Mouse (Mus musculus) limb, embryonic 12.5 days (tissue): ENCODE results near the gene Dgkh. TPM values are rescaled to one million over a fixed set of nuclear protein-coding genes. Genes with fewer than 3 reads are reported as not detected.

Source experiments
- ATAC-seq: fragments of 200-750 bp; cut with Nextera tagmentation; 2 replicates; pipeline ENCODE4 v1.8.0; 2017; ENCODE audit warnings: low read depth, moderate TSS enrichment; ENCODE audit not compliant: insufficient number of reproducible peaks, insufficient read depth, low FRiP score, low TSS enrichment
- H3K27ac ChIP-seq: fragments of 300-500 bp; sonication (generic); 2 replicates; pipeline ENCODE4 v1.5.1; 2016; ENCODE audit warnings: mild to moderate bottlenecking, moderate library complexity
- H3K27me3 ChIP-seq: fragments of 300-500 bp; sonication (generic); 2 replicates; pipeline ENCODE4 v1.6.1; 2016; ENCODE audit warnings: mild to moderate bottlenecking, moderate library complexity
- H3K36me3 ChIP-seq: fragments of 300-500 bp; sonication (generic); 2 replicates; pipeline ENCODE4 v1.6.1; 2016; ENCODE audit warnings: mild to moderate bottlenecking, moderate library complexity
- H3K4me1 ChIP-seq: fragments of 300-500 bp; sonication (generic); replicated peaks from 2 replicates; pipeline ENCODE4 v1.6.1; 2016
- H3K4me2 ChIP-seq: fragments of 300-500 bp; sonication (generic); 2 replicates; pipeline ENCODE4 v1.6.1; 2016; ENCODE audit warnings: mild to moderate bottlenecking, moderate library complexity
- H3K4me3 ChIP-seq: fragments of 300-500 bp; sonication (generic); replicated peaks from 2 replicates; pipeline ENCODE4 v1.5.1; 2016; ENCODE audit warnings: mild to moderate bottlenecking
- H3K9ac ChIP-seq: fragments of 300-500 bp; sonication (generic); replicated peaks from 2 replicates; pipeline ENCODE4 v1.6.1; 2016; ENCODE audit warnings: mild to moderate bottlenecking, moderate library complexity
- H3K9me3 ChIP-seq: fragments of 300-500 bp; sonication (generic); 2 replicates; pipeline ENCODE4 v1.6.1; 2016; ENCODE audit warnings: mild to moderate bottlenecking, moderate library complexity
- WGBS: fragments of 180-500 bp; shearing (Covaris S2); methylation state at CpG from one replicate; pipeline ENCODE4 v1.1.7; 2016; 5-methylcytosine and 5-hydroxymethylcytosine counted together
- polyA plus RNA-seq: library from polyadenylated mRNA; unstranded; fragments of >200 nt; fragmentation: Nextera tagmentation; extraction: Ambion mirVana; gene quantifications from 2 replicates; pipeline ENCODE4 v1.2.1, GENCODE M21; 2016

Gene Dgkh
- 1.1 and 2.6 TPM in 2 replicates for polyA plus RNA-seq

GRCm38 (mm10) chr14:78732617-78733312, at the start of gene Dgkh:
Dgkh (minus strand) TSS chr14:78732776.
- Histone ChIP-seq H3K27me3 (peaks cover 51% of the 10 kb centered on the region), H3K4me1 (peaks cover 11% of the 10 kb centered on the region), H3K4me2 (peak within 1 kb of the TSS; percentile 97), H3K27ac (0 out of 2 replicates have a peak within 1 kb of the TSS, but pooled peaks have one; percentile 17), H3K36me3 (no peaks in the 10 kb centered on the region), H3K9ac (peak within 1 kb of the TSS; percentile 78), H3K9me3 (no peaks in the 10 kb centered on the region), H3K4me3 (peak within 1 kb of the TSS; percentile 77)
- ATAC-seq: peak; percentile 87
- WGBS: under 1% methylated on average over 65 of the region's 71 CpGs

- ATAC-seq: no peak
- Histone ChIP-seq H3K4me3 (no peak overlapping the region), H3K9me3 (no peaks in the 10 kb centered on the region), H3K4me1 (0 out of 2 replicates have a peak, but pooled peaks cover 3% of the 10 kb centered on the region), H3K4me2 (peak overlapping the region; percentile 5; the same call in 1 of the 2 replicates), H3K27ac (no peak overlapping the region), H3K27me3 (peaks cover 12% of the 10 kb centered on the region; the same call in 1 of the 2 replicates), H3K9ac (no peak overlapping the region), H3K36me3 (no peaks in the 10 kb centered on the region)
- WGBS: 68% methylated on average over 18 of the region's 18 CpGs
These were observed 44.6 kb upstream of the Dgkh start for GRCm38 (mm10) chr14:78777215-78777614.

DNA sequence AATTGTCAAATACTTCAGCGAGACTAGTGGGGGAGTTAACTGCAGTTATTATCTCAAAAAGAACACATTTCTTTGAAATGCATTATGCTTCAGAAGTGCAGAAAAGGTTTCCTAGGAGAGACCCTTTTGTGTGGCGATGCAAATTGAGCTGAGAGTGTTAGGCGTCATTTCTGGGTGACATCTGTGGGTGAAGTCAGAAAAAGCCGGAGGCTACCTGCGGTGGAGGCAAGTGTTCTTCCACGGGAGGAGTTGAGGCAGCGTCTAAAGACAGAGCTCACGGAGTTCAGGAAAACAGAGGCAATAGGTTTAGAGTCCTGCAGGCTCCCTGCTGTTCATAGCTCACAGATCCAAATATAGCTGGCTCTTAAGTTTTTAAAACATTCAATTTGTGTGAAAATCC, 44.1 kb upstream of the Dgkh start:
- H3K4me1 ChIP-seq: 0 out of 2 replicates have a peak, but pooled peaks cover 3% of the 10 kb centered on the region
- H3K27ac ChIP-seq: no peak overlapping the region
- ATAC-seq: no peak
- H3K9me3 ChIP-seq: no peaks in the 10 kb centered on the region
- no peak overlapping the region for H3K9ac ChIP-seq
- peaks cover 12% of the 10 kb centered on the region; the same call in 1 of the 2 replicates for H3K27me3 ChIP-seq
- no peak overlapping the region for H3K4me3 ChIP-seq
- 20% methylated on average over 8 of the region's 8 CpGs for WGBS
- H3K4me2 ChIP-seq: peak overlapping the region; percentile 5; the same call in 1 of the 2 replicates
- H3K36me3 ChIP-seq: no peaks in the 10 kb centered on the region

DNA sequence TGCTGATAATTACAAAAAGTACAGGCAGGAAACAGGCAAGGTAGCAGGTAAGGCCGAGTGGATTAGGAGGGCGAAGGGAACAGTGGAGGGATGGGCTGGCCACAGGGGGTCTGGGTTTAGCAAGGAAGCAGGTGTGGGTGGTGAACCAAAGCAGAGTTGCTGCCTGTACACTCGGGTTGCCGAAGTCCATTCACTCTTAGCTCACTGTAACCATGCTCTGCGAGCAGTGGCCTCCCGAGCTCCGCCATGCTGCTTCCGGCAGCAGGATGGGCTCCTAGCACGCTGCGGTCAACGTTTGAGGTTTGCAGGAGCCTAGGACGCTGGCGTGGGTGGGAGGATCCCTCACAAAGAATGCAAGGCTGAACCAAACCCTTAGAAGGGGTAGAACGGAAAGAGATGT, 43.1 kb upstream of the Dgkh start:
- Histone ChIP-seq H3K9me3 (no peaks in the 10 kb centered on the region), H3K4me3 (no peak overlapping the region), H3K4me2 (no peak overlapping the region), H3K9ac (no peak overlapping the region), H3K36me3 (no peaks in the 10 kb centered on the region), H3K27me3 (peaks cover 12% of the 10 kb centered on the region; the same call in 1 of the 2 replicates), H3K4me1 (0 out of 2 replicates have a peak, but pooled peaks cover 3% of the 10 kb centered on the region), H3K27ac (no peak overlapping the region)
- ATAC-seq: no peak
- WGBS: 71% methylated on average over 14 of the region's 14 CpGs

DNA sequence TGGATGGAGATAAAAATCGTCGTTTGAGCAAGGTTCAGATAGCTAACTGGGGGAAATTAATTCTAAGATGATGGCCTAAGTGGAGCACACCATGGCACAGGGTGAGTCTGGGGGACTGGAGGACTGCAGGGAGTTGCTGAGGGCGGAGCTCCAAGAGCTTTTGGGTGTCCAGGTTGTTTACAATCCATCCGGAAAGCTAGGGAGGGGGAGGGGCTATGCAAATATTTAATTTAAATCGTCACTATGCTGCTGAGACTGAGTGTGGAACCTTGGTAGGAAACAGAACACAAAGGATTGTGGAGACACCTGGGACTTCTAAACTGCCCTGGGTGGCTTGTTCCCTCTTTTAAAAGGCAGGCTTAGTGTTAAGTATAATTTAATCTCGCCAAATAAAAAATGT, 42.6 kb upstream of the Dgkh start:
- no peak overlapping the region for H3K4me3 ChIP-seq
- H3K36me3 ChIP-seq: no peaks in the 10 kb centered on the region
- 0 out of 2 replicates have a peak, but pooled peaks cover 3% of the 10 kb centered on the region for H3K4me1 ChIP-seq
- no peak for ATAC-seq
- H3K27ac ChIP-seq: no peak overlapping the region
- H3K4me2 ChIP-seq: no peak overlapping the region
- H3K9me3 ChIP-seq: no peaks in the 10 kb centered on the region
- H3K27me3 ChIP-seq: peaks cover 12% of the 10 kb centered on the region; the same call in 1 of the 2 replicates
- no peak overlapping the region for H3K9ac ChIP-seq
- 44% methylated on average over 6 of the region's 6 CpGs for WGBS

- Histone ChIP-seq H3K36me3 (no peaks in the 10 kb centered on the region), H3K9me3 (no peaks in the 10 kb centered on the region), H3K4me3 (no peak overlapping the region), H3K4me2 (no peak overlapping the region), H3K27ac (no peak overlapping the region), H3K27me3 (no peaks in the 10 kb centered on the region), H3K4me1 (0 out of 2 replicates have a peak, but pooled peaks cover 3% of the 10 kb centered on the region), H3K9ac (no peak overlapping the region)
- 62% methylated on average over 3 of the region's 3 CpGs for WGBS
- no peak for ATAC-seq
These were observed 37.9 kb upstream of the Dgkh start for GRCm38 (mm10) chr14:78770457-78770856.

GRCm38 (mm10) chr14:78761064-78761463, 28.5 kb upstream of the Dgkh start:
- H3K4me2 ChIP-seq: no peak overlapping the region
- no peak overlapping the region for H3K9ac ChIP-seq
- no peak overlapping the region for H3K27ac ChIP-seq
- H3K9me3 ChIP-seq: no peaks in the 10 kb centered on the region
- H3K27me3 ChIP-seq: no peaks in the 10 kb centered on the region
- WGBS: 84% methylated on average over 2 of the region's 2 CpGs
- H3K4me1 ChIP-seq: no peaks in the 10 kb centered on the region
- no peak for ATAC-seq
- H3K4me3 ChIP-seq: no peak overlapping the region
- no peaks in the 10 kb centered on the region for H3K36me3 ChIP-seq

GRCm38 (mm10) chr14:78759491-78759890, 26.9 kb upstream of the Dgkh start:
- H3K27me3 ChIP-seq: no peaks in the 10 kb centered on the region
- no peaks in the 10 kb centered on the region for H3K4me1 ChIP-seq
- H3K4me2 ChIP-seq: no peak overlapping the region
- no peak overlapping the region for H3K27ac ChIP-seq
- H3K9ac ChIP-seq: no peak overlapping the region
- no peaks in the 10 kb centered on the region for H3K9me3 ChIP-seq
- no peak overlapping the region for H3K4me3 ChIP-seq
- WGBS: 87% methylated on average over 3 of the region's 3 CpGs
- no peak for ATAC-seq
- H3K36me3 ChIP-seq: no peaks in the 10 kb centered on the region

DNA sequence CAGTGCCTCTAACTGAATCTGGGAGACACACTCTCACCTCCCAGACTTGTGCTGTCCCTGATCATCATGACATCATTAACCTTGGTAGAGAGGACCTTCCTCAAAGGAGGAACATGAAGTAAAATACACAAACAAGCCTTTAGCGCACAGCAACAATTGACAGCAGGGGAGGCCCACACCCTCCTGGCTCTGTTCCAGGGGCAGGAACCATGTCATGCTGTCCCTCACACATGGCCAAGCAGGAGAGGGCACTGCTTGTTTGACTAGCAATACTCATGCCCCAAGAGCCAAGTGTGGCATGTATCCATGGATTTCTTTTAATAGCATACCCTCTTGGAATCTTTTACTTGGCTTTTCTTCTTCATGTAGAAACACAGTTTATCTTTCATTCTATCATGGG, 22.7 kb upstream of the Dgkh start:
- no peak for ATAC-seq
- Histone ChIP-seq H3K27ac (no peak overlapping the region), H3K9ac (no peak overlapping the region), H3K4me3 (no peak overlapping the region), H3K9me3 (no peaks in the 10 kb centered on the region), H3K4me1 (no peaks in the 10 kb centered on the region), H3K4me2 (no peak overlapping the region), H3K27me3 (no peaks in the 10 kb centered on the region), H3K36me3 (no peaks in the 10 kb centered on the region)
- 85% methylated on average over 1 of the region's 1 CpGs for WGBS

DNA sequence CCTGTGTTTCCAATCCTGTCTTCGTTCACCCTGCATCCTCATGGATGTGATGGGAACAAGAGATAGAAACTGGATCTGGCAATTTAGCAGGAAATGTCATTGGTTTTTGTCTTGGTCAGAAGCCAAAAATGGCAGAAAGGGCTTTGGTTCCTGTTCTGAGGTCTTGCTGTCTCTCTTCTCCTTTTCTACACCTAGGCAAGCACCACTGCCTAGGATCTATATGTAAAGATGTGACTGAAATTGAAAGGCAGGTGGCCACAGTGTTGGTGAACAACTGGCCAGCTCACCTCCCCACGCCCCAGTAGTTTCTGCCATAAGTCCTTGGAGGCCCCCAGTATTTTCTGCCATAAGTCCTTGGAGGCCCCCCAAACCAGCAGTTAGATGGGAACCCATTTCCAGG, 16.1 kb upstream of the Dgkh start:
- 90% methylated on average over 2 of the region's 2 CpGs for WGBS
- ATAC-seq: no peak
- Histone ChIP-seq H3K27me3 (no peaks in the 10 kb centered on the region), H3K9me3 (no peaks in the 10 kb centered on the region), H3K4me3 (no peak overlapping the region), H3K27ac (no peak overlapping the region), H3K4me2 (no peak overlapping the region), H3K4me1 (no peaks in the 10 kb centered on the region), H3K9ac (no peak overlapping the region), H3K36me3 (no peaks in the 10 kb centered on the region)

GRCm38 (mm10) chr14:78747969-78748651, 15.5 kb upstream of the Dgkh start:
- 51% methylated on average over 14 of the region's 14 CpGs for WGBS
- no peak overlapping the region for H3K9ac ChIP-seq

More at GRCm38 (mm10) chr14:78747969-78748651, 15.5 kb upstream of the Dgkh start:
- H3K27ac ChIP-seq: no peak overlapping the region
- no peak overlapping the region for H3K4me3 ChIP-seq
- no peaks in the 10 kb centered on the region for H3K36me3 ChIP-seq
- H3K27me3 ChIP-seq: no peaks in the 10 kb centered on the region
- no peaks in the 10 kb centered on the region for H3K9me3 ChIP-seq
- H3K4me2 ChIP-seq: no peak overlapping the region
- no peak for ATAC-seq
- no peaks in the 10 kb centered on the region for H3K4me1 ChIP-seq
